Mouse (Mus musculus) embryo, embryonic 10 days (tissue): Measurements from ENCODE around the gene Gm20825.
"Not testable (repeated sequence)": the region's sequence is repeated elsewhere in the genome, so short reads cannot be mapped to it uniquely, and the experiment has no call there.

Experiments used
- DNase-seq: peaks from one replicate; pipeline ENCODE4 v3.0.0-alpha.2; 2015; ENCODE audit warnings: low spot score

The Gm20825 gene

GRCm38 (mm10) chrY:8071407-8071806 lies at the start of gene Gm20825:
TSS of gene Gm20825 (minus strand) at chrY:8071507.
- DNase-seq, result not testable (repeated sequence)
